Mouse (Mus musculus) kidney, embryonic 14.5 days (tissue): ENCODE measurements around the gene Armt1. TPM values are rescaled to one million over a fixed set of nuclear protein-coding genes. Genes with fewer than 3 reads are reported as not detected.

Experiments
- ATAC-seq: fragments of 200-750 bp; cut with Nextera tagmentation; 2 replicates; pipeline ENCODE4 v1.8.0; 2017; ENCODE audit warnings: moderate number of reproducible peaks, mild to moderate bottlenecking, moderate TSS enrichment, moderate library complexity; ENCODE audit not compliant: low FRiP score, low TSS enrichment
- H3K27ac ChIP-seq: fragments of 300-500 bp; sonication (generic); 2 replicates; pipeline ENCODE4 v1.5.1; 2014; ENCODE audit warnings: low read depth, mild to moderate bottlenecking, low read length, moderate library complexity, mixed read lengths
- H3K27me3 ChIP-seq: fragments of 300-500 bp; sonication (generic); 2 replicates; pipeline ENCODE4 v1.6.1; 2014; ENCODE audit warnings: mild to moderate bottlenecking, low read length; ENCODE audit not compliant: control insufficient read depth, insufficient read depth
- H3K36me3 ChIP-seq: fragments of 300-500 bp; sonication (generic); 2 replicates; pipeline ENCODE4 v1.6.1; 2014; ENCODE audit warnings: low read length, mixed read lengths; ENCODE audit not compliant: control insufficient read depth, insufficient read depth
- H3K4me1 ChIP-seq: fragments of 300-500 bp; sonication (generic); 2 replicates; pipeline ENCODE4 v1.6.1; 2014; ENCODE audit warnings: low read length, mixed read lengths; ENCODE audit not compliant: control insufficient read depth, insufficient read depth
- H3K4me2 ChIP-seq: fragments of 300-500 bp; sonication (generic); replicated peaks from 2 replicates; pipeline ENCODE4 v1.6.1; 2014; ENCODE audit warnings: low read depth, mild to moderate bottlenecking, low read length
- H3K4me3 ChIP-seq: fragments of 300-500 bp; sonication (generic); 2 replicates; pipeline ENCODE4 v1.5.1; 2014; ENCODE audit warnings: mild to moderate bottlenecking, low read length
- H3K9ac ChIP-seq: fragments of 300-500 bp; sonication (generic); 2 replicates; pipeline ENCODE4 v1.6.1; 2014; ENCODE audit warnings: low read depth, mild to moderate bottlenecking, low read length, moderate library complexity
- H3K9me3 ChIP-seq: fragments of 300-500 bp; sonication (generic); 2 replicates; pipeline ENCODE4 v1.6.1; 2016; ENCODE audit warnings: low read length; ENCODE audit not compliant: control insufficient read depth
- WGBS: fragments of 180-500 bp; shearing (Covaris S2); extraction: QIAGEN DNeasy Blood & Tissue Kit; methylation state at CpG from one replicate; pipeline ENCODE4 v1.1.7; 2014; 5-methylcytosine and 5-hydroxymethylcytosine counted together
- polyA plus RNA-seq: library from polyadenylated mRNA; unstranded; fragments of >200 nt; fragmentation: Nextera tagmentation; extraction: Ambion mirVana; gene quantifications from 2 replicates; pipeline ENCODE4 v1.2.1, GENCODE M21; 2014

The Armt1 gene
- 21.4 and 26.3 TPM in 2 replicates for polyA plus RNA-seq

DNA sequence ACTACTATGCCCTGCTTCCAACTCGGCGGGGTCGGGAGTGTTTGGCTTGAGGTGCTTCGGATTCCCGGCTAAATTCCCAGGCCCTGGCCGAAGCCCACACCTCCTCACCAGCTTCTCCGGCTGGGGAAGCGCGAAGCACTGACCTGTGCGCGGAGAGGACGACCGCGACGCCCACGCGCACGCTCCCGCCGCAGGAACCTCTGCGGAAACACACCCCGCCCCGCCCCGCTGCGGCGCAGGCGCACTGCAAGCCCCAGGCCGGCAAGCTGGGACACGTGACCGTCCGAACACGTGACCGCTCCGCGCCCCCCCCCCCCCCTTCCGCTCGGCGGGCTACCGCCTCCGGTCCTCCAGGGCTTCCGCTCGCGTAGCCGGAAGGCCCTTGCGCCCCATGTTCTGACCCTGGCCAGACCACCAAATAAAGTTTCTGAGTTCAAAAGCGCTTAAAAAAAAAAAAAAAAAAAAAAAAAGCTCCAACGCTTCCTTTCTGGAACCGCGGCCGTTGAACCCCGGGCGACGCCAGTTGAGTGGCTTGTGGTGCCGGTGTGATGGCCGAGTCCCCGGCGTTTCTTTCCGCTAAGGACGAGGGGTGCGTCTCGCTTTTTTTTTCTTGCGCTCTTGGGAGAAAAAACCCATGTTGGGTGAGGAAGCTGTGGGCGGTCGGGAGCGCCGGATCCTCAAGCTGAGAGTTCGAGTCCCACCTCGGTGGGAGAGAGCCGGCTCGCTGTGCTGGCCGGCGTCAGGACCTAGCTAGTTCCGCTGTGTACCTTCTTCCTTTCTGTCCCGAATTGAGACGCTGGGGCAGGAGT lies at the start of gene Armt1, which contains the start of gene Rmnd1:
TSS of gene Armt1 (plus strand) at position 345 of the 809 bp plus-strand sequence.
TSS of gene Rmnd1 (minus strand) at position 266 of the 809 bp plus-strand sequence.
- Histone ChIP-seq H3K9ac (peak within 1 kb of the TSS; percentile 80), H3K27ac (peak within 1 kb of the TSS; percentile 78), H3K4me1 (peaks cover 11% of the 10 kb centered on the region), H3K27me3 (no peaks in the 10 kb centered on the region), H3K9me3 (no peaks in the 10 kb centered on the region), H3K4me3 (peak within 1 kb of the TSS; percentile 54), H3K4me2 (peak within 1 kb of the TSS; percentile 74), H3K36me3 (peaks cover 17% of the 10 kb centered on the region)
- under 1% methylated on average over 70 of the region's 75 CpGs for WGBS
- ATAC-seq = peak; percentile 94

DNA sequence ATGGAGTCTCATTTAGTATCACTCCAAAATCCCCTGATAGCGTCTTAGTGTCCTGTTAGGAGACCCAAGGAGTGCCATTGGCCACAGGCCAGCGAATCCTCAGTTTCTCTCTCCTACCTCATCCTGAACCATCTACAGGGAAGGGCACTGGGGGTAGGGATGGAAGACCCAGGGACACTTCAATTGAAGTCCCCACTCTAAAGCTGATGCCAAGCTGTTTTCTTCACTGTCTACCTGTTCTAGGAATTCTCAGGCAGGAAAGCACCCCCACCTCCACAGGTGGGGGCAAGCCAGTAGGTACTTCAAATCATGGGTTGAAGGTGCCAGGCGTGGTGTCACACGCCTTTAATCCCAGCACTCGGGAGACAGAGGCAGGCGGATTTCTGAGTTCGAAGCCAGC lies 48.0 kb upstream of the Armt1 start:
- Histone ChIP-seq H3K9ac (no peak overlapping the region), H3K27me3 (no peaks in the 10 kb centered on the region), H3K4me3 (no peak overlapping the region), H3K9me3 (no peaks in the 10 kb centered on the region), H3K4me2 (no peak overlapping the region), H3K4me1 (peaks cover 8% of the 10 kb centered on the region), H3K36me3 (no peaks in the 10 kb centered on the region), H3K27ac (no peak overlapping the region)
- 89% methylated on average over 7 of the region's 7 CpGs for WGBS
- no peak for ATAC-seq

DNA sequence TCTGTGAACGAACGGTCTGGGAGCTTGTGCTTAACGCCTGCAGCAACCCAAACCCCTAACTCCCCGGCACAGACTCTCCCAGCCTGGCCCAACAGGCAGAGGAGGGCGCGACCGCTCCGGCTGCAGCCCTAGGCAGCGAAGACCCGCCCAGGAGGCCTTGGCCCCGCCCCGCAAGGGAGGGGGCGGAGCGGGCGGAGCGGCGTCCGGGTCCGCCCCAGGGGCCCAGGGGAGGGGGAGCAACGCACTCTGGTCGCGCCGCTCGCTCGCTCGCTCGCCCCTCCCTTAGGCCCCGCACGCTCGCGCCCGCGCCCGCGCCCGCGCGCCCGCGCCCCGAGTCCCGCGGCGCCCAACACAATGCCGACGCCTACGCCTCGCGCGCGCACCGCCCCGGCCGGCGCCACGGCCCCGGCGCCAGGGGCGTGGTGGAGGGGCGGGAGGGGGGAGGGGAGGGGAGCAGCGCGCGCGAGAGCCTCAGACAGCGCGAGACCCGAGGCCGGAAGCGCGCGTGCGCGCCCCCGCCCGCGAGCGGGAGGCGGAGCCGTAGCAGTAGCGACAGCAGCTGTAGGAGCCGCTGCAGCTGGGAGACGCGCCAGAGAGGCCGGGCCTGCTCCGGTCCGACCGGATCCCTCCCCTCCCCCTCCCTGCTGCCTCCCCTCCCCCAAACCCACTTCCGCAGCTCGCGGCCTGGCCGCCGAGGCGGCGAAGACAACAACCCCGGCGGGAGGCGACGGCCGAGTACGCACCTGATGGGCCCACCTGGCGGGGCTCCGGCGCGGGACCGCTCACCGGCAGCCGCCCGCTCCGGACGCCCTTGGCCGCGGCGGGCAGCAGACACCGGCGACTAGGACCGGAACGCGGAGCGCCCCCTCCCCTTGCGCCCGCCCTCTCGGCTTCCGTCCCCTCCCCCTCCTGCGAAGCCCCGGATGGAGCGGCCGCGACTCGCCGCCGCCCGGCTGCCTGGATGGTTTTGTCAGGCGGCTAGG lies 45.4 kb upstream of the Armt1 start:
- H3K36me3 ChIP-seq = no peaks in the 10 kb centered on the region
- H3K4me2 ChIP-seq = peak overlapping the region; percentile 91
- peaks cover 33% of the 10 kb centered on the region for H3K4me1 ChIP-seq
- H3K9me3 ChIP-seq = no peaks in the 10 kb centered on the region
- peak overlapping the region; percentile 94 for H3K4me3 ChIP-seq
- H3K27ac ChIP-seq = peak overlapping the region; percentile 97
- ATAC-seq = peak; percentile 93
- under 1% methylated on average over 60 of the region's 133 CpGs for WGBS
- H3K9ac ChIP-seq = peak overlapping the region; percentile 99
- H3K27me3 ChIP-seq = no peaks in the 10 kb centered on the region

DNA sequence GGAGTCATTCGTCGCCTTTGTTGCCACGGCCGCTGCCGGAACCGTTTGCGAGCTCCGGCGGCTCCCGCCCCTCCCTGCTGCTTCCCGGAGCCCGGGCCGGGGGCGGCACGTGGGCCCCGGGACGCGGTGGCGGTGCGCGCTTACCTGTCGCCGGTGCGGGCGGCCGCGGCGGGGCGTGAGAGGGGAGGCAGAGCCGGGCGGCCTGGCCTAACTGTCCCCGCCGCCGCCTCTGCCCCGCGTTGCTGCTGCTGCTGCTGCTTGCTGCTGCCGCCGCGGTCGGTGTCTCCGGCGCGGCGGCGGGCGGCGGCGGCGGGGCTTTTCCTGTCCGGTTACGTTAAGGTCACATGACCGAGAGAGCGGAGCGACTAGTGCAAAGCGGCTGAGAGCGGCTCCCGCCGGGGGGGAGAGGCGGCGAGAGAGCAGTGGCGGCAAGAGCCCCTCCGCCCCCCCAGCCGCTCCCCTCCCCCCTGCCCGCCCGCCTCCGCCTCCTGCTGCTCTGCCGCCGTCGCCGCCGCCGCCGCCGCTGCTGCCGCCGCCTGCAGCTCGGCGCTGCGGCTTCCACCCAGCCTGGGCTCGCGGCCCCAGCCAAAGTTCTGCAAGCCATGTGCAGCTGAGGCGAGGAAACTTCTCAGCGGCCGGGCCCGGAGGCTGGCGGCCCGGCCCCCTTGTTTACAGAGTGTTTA lies 44.4 kb upstream of the Armt1 start, which contains the start of gene Zbtb2:
TSS of gene Zbtb2 (minus strand) at position 408 of the 683 bp plus-strand sequence.
- peak within 1 kb of the TSS; percentile 91 for H3K4me2 ChIP-seq
- H3K9me3 ChIP-seq = no peaks in the 10 kb centered on the region
- peaks cover under 1% of the 10 kb centered on the region; the same call in 1 of the 2 replicates for H3K36me3 ChIP-seq
- WGBS = under 1% methylated on average over 49 of the region's 87 CpGs
- no peak; the same call in 1 of the 2 replicates for ATAC-seq
- peak within 1 kb of the TSS; percentile 99 for H3K9ac ChIP-seq
- H3K4me1 ChIP-seq = peaks cover 33% of the 10 kb centered on the region
- no peaks in the 10 kb centered on the region for H3K27me3 ChIP-seq
- H3K4me3 ChIP-seq = peak within 1 kb of the TSS; percentile 94
- peak within 1 kb of the TSS; percentile 97 for H3K27ac ChIP-seq

DNA sequence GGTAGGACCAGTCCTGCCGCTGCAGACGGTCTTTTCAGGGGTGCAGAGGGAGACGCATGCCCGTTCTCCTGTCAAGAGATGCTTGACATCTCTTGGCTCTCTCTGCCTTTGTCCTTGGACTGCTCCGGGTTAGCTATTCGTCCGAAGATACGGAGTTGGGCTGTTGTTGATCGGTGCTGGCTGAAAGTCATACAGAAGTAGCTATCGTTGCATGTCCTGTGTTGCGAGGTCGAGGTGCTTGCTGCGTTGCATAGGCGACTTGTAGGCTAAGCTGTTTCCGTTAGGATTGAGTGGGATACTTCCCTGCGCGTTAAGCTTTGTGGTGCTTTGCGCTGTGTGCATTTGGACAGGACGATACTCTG lies 43.9 kb upstream of the Armt1 start:
- Histone ChIP-seq H3K9me3 (no peaks in the 10 kb centered on the region), H3K9ac (peak overlapping the region; percentile 99), H3K27ac (peak overlapping the region; percentile 97), H3K4me3 (peak overlapping the region; percentile 94), H3K4me1 (peaks cover 30% of the 10 kb centered on the region), H3K4me2 (peak overlapping the region; percentile 91), H3K36me3 (peaks cover 6% of the 10 kb centered on the region; the same call in 1 of the 2 replicates), H3K27me3 (no peaks in the 10 kb centered on the region)
- WGBS = under 1% methylated on average over 19 of the region's 19 CpGs
- ATAC-seq = no peak

DNA sequence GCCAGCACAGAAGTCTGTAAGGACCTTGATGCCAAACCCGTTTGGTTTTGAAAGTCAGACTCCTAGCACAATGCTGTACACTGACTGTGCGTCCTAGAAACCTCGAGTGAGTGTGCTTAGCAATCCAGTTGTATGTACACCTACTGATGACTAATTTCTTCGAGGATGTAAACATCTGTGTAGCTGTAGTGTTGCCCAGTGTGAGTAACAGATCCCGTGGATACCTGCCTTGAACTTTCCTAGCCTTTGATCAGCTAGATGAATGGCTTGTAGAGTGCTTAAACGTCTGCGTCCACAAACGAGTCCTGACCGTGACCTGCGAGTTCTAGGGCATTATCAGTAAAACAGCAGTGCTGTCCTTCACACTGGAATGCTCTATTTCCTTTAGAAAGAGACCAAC lies 43.2 kb upstream of the Armt1 start:
- Histone ChIP-seq H3K27me3 (no peaks in the 10 kb centered on the region), H3K4me3 (peak overlapping the region; percentile 94), H3K9me3 (no peaks in the 10 kb centered on the region), H3K36me3 (peaks cover 10% of the 10 kb centered on the region), H3K9ac (peak overlapping the region; percentile 99), H3K4me1 (peaks cover 31% of the 10 kb centered on the region), H3K4me2 (peak overlapping the region; percentile 91), H3K27ac (no peak overlapping the region)
- 13% methylated on average over 10 of the region's 10 CpGs for WGBS
- ATAC-seq = no peak

DNA sequence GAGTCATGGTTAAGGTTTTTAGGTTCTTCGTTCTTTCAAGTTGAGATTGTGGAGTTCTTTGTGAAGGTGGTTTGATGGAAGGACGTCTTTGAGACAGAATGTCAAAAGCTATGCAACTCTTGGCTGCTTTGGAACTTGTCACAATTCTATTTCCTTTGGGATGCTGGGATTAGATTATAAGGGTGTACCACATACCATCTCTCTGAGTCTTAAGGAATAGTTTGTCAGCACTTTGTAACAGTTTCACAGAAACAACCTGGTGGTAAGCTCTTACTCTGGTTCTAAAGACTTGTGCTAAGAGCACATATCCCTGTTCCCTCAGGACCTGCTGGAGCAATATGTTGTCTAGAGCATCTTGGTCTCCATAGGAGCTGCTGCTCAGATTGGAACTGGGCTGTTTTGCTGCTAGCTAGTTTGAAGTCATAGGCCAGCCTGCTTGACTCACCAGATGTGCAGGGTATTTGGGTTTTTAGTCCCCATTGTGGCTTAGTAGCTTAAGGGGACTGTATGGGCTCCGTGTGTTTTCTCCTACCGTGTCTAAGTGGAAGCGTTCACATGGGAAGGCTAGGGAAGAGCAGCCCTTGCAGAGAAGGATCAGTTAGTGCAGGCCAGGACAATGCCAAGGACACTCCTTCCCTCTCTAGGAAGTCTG lies 42.7 kb upstream of the Armt1 start:
- no peak overlapping the region for H3K27ac ChIP-seq

DNA sequence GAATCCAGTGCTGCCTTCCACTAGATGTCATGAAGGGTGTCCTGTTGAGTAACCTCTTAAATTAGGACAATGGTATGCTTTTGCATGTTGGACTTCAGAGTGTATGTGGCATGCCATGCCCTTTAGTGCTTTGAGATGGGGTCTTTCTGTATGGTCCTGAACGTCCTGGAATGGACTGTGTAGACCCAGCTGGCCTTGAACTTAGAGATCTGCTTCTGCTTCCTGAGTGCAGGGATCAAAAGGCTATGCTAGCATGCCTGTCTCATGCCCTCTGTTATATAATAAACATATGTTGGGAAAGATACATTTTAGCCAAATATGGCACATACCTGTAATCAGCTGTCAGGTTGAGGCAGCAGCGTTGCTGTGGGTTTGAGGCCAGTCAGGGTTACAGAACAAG lies 41.7 kb upstream of the Armt1 start:
- 56% methylated on average over 2 of the region's 2 CpGs for WGBS
- no peak for ATAC-seq
- no peak overlapping the region for H3K9ac ChIP-seq

More for the DNA sequence above, 42.7 kb upstream of the Armt1 start:
- Histone ChIP-seq H3K36me3 (peaks cover 15% of the 10 kb centered on the region), H3K4me3 (peak overlapping the region; percentile 94), H3K9ac (peak overlapping the region; percentile 99; the same call in 1 of the 2 replicates), H3K27me3 (no peaks in the 10 kb centered on the region), H3K9me3 (no peaks in the 10 kb centered on the region), H3K4me1 (peaks cover 33% of the 10 kb centered on the region), H3K4me2 (peak overlapping the region; percentile 91)
- no peak for ATAC-seq
- WGBS = 54% methylated on average over 5 of the region's 5 CpGs

More for the DNA sequence above, 41.7 kb upstream of the Armt1 start:
- peaks cover 33% of the 10 kb centered on the region for H3K4me1 ChIP-seq
- H3K27me3 ChIP-seq = no peaks in the 10 kb centered on the region
- H3K27ac ChIP-seq = no peak overlapping the region
- no peak overlapping the region for H3K4me3 ChIP-seq
- H3K4me2 ChIP-seq = no peak overlapping the region; the same call in 1 of the 2 replicates
- no peaks in the 10 kb centered on the region for H3K9me3 ChIP-seq
- H3K36me3 ChIP-seq = peaks cover 23% of the 10 kb centered on the region
